24 mouse cellular contexts compared by ENCODE assay signal in genomic region chr5:25422576-25422975, GRCm38 (mm10).
"Had no signal": no experiment of that assay in that cellular context is flagged by ENCODE, and none has a peak within 500 bp of the region (broad histone marks: within the 10 kb centered on the region; RNA-seq: fewer than 3 reads in every experiment).

No protein-coding gene starts in this region.

- H3K4me3 ChIP-seq: kidney, embryonic 15.5 days; limb, embryonic 12.5 days; limb, embryonic 15.5 days; midbrain, embryonic 12.5 days; midbrain, embryonic 15.5 days; neural tube, embryonic 12.5 days; neural tube, embryonic 15.5 days had no signal

- H3K36me3 ChIP-seq: kidney, embryonic 15.5 days; limb, embryonic 12.5 days; limb, embryonic 15.5 days; midbrain, embryonic 12.5 days; midbrain, embryonic 15.5 days; neural tube, embryonic 12.5 days; neural tube, embryonic 15.5 days had no signal

- H3K9ac ChIP-seq: kidney, embryonic 15.5 days; limb, embryonic 12.5 days; limb, embryonic 15.5 days; liver, embryonic 14.5 days; liver, postnatal 0 days; lung, embryonic 14.5 days; midbrain, embryonic 12.5 days; midbrain, embryonic 15.5 days; neural tube, embryonic 12.5 days; neural tube, embryonic 15.5 days had no signal

- H3K27me3 ChIP-seq: kidney, embryonic 15.5 days; limb, embryonic 12.5 days; limb, embryonic 15.5 days; midbrain, embryonic 12.5 days; midbrain, embryonic 15.5 days; neural tube, embryonic 12.5 days; neural tube, embryonic 15.5 days had no signal

- H3K4me1 ChIP-seq: limb, embryonic 12.5 days; limb, embryonic 15.5 days; midbrain, embryonic 12.5 days; midbrain, embryonic 15.5 days; neural tube, embryonic 12.5 days; neural tube, embryonic 15.5 days had no signal

- H3K27ac ChIP-seq: kidney, embryonic 15.5 days; limb, embryonic 12.5 days; limb, embryonic 15.5 days; liver, embryonic 14.5 days; macrophage; midbrain, embryonic 12.5 days; midbrain, embryonic 15.5 days; neural tube, embryonic 12.5 days; neural tube, embryonic 15.5 days; stomach, postnatal 0 days had no signal

- H3K9me3 ChIP-seq: kidney, embryonic 15.5 days; limb, embryonic 12.5 days; limb, embryonic 15.5 days; midbrain, embryonic 12.5 days; midbrain, embryonic 15.5 days; neural tube, embryonic 12.5 days; neural tube, embryonic 15.5 days had no signal

- ATAC-seq: liver, postnatal 0 days; lung, postnatal 0 days; midbrain, embryonic 15.5 days had no signal

- DNase-seq: kidney, adult 8-10 months; kidney, postnatal 10 days; kidney, postnatal 36 days; left cerebral cortex, postnatal 4 days; liver, postnatal 0 days; lung, embryonic 14.5 days; right cerebral cortex, adult 18-20 months; right cerebral cortex, postnatal 14 days; right cerebral cortex, postnatal 4 days; thymus, adult 2 months; thymus, postnatal 14 days; thymus, postnatal 4 days had no signal

- H3K4me2 ChIP-seq: kidney, embryonic 15.5 days; limb, embryonic 12.5 days; limb, embryonic 15.5 days; liver, embryonic 11.5 days; lung, embryonic 14.5 days; midbrain, embryonic 12.5 days; midbrain, embryonic 15.5 days; neural tube, embryonic 12.5 days; neural tube, embryonic 15.5 days had no signal
